Mouse (Mus musculus): ENCODE data around the gene Shank2.
A peak's percentile ranks its signal among the peaks of the same experiment; 100 is the strongest.

The Shank2 gene

DNA sequence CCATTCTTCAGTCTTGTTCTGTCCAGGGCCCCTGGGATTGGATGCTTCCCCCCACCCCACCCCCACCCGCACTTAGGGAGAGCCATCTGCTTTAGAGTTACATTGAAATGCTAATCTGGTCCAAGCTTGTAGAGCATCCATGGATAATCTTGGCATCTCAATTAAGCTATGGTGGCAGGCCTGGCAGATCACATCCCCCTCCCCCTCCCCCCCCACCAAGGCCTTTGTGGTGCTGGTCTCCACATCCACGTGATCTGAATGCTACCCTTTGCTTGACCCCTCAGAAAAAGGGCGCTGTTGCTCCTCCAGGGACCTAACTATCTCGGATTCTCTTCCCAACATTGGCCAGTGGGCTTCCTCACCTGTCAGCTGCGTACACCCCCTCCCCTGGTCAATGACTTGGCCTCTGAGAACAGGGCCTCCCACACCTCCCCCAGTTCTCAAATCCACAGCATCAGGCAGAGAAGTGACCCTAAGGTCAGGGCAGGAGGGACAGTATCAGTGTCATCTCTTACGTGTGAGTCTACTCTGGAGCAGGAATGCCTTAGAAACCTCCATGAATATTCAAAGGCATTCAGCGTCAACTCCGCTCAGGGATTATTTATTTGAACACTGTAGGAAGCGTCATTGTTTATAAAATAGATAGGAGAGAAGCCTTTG is 104.8 kb downstream of the Shank2 start:
- no peak for DNase-seq (ENCODE audit: low spot score in 2 of 2)

DNA sequence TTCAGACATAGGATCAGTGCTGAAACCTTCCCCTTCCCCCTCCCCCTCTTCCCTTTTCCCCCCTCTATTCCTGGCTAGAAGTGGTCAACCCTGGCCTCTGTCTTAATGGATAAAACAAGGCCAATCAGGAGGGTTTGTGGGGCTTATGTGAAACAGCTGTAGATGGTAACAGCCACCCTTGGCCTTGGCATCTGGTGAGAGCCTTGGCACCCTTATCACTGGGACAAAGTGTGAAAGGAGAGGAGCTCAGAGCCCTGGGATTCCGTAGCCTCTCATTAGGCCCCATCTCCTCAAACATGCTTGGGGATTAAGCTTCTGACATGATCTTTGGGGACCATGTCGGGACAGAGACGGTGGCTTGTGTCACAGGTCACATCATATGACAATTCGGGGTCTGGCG is 106.4 kb downstream of the Shank2 start:
- no peak for DNase-seq (ENCODE audit: low spot score in 2 of 2)

DNA sequence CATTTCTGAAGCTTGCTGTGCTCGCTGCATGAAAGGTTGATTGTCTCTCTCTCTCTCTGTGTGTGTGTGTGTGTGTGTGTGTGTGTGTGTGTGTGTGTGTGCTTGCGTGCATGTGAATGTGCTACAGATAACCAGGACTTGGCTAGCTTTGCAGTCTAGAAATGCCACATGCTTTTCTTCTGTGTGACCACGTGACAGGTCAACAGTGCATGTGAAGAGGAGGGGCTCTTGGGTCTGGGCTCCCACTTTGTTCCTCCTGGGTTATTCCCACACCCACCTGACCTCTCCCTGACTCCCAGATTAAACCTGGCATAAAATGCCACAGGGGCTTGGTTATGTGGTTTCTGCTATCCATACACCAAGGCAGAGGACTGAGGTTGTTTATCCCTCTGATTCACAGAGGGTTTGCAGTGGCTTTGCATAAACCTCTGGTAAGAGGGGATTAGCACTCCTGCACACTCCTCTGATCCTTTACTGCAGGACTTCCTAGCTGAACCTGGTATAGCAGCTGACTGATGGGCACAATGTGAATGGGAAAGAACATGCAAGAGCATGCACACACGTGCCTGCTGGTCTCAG is 109.4 kb downstream of the Shank2 start:
- DNase-seq (ENCODE audit: low spot score in 2 of 2): no peak

DNA sequence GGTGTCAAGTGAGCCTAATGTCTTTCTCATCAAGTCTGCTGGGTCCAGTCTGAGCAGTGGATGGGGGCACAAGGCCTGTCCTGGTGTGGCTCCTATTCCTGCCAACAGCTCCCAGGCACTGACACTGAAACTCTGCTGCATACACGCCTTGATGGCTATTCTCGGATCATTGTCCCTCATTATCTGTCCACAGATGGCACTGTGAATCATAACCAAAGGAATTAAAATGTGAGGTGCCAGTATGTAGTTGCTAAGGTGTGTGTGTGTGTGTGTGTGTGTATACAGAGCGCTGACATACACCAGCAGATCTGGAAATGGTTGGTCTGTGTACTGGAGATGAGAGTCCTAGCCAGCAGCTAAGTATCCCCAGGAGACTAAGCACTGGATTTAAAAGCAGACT is 110.3 kb downstream of the Shank2 start:
- no peak for DNase-seq (ENCODE audit: low spot score in 2 of 2)

DNA sequence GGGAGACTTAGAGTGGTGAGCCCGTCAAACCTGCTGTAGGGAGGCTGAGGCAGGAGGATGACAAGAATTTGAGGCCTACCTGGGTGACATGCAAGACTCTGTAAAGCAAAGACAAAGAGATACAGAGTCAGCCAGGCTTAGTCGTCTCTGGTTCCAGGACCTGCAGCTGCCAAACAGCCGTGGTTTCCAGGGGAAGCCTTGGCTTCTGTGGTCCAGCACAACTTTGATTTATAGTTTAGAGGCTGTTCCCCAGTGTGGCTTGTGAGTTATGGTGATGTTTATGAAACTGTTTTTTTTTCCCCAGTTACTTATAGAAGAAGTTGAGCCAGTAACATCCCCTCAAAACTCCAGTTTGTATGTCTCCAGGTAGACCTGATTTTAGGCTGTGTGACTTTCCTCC is 112.5 kb downstream of the Shank2 start:
- DNase-seq (ENCODE audit: low spot score in 2 of 2): no peak

DNA sequence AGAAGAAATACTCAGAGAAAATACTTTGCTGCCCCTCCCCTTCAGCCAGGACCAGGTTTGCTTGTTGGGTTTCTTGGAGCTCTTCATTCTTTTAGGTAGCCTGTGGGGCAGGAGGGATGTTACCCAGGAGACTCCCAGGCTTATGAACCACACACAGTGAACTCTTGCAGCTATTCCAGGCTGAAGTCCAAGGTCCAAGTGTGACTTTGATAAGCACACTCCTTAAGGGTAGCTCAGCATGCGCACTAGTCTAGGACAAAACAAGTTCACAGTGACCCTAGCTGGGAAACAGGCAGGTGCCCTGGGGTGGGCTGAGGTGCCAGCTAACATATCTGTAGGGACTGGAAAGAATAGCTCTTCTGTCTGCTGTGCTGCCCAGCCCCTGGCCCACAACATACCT is 117.8 kb downstream of the Shank2 start:
- DNase-seq (ENCODE audit: low spot score in 2 of 2): peak in 1 of 2 experiments; percentile 8

DNA sequence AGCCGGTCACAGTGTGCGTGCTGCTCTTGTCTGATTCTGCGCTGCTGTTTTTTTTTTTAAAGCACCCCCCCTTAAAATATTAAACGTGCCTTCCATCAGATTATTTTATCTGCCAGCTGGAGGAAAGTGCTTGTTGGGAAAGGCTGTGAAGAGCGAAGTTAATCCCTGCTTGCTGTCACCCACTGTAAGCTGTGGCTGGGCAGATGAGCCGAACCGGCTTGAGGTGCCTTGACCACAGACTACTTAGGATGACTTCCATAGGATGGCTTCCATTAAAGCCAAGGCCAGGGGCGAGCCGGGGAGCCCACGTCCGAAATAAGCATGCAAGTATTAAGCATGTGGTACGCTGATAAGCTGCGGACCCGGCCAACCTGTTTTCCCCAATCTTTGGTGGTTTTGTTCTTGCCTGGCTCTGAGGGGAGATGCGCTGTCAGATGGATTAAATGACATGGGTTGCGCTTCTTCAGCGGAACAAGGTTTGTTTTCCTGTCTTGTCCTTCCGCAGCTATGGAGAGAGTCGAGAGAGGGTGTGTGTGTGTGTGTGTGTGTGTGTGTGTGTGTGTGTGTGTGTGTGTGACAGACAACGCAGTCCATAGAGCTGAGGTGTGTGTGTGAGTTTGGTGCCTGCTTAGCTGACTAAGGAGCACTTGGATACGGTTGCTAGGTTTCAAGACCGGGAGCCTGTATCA is 131.1 kb downstream of the Shank2 start:
- DNase-seq (ENCODE audit: low spot score in 2 of 2): no peak

DNA sequence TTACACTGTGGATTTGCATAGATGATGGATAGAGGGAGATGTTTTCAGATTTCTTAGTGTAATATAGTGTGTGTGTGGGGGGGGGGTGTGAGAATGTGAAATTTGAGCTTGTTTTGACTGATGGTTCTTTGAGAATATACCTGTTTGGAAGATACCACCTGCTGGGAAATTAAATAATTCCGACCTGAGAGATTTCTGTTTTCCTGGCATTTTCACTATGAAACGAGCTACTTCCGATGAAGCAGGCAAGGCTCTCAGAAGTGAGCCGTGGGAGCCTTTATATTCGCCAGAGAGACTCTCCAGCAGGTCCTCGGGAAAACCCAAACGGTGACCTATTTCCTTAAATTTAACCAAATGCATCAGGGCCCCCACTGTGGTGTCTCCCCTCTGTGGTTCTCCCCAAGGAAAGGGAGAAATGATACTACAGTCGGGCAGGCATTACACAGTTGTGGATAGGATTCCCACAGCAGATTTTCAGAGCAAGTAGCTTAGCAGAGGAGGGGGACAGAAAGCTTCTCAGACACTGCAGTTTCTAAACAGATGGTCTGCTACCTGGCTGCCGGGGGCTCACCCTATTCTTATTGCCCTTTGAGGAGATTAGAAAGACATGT is 131.8 kb downstream of the Shank2 start:
- DNase-seq (ENCODE audit: low spot score in 2 of 2): no peak

DNA sequence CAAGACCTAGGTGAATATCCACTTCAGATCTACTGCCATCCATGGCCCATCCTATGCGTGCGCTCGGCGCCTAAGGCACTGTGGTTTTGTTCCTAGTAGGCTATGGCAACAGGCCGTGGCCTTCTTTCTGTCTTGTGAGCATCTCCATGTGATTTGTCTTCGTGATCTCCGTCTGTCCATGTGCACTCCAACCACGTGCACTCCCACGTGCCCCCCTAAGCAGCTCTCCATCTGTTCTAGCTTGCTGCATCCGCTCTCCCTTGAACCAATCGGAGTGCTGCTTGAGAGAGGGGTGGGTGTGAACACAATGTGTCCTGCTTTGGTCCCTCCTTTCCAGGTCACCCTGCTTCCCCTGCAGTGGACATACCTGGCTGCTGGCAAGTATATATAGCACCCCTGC is 133.0 kb downstream of the Shank2 start:
- DNase-seq (ENCODE audit: low spot score in 2 of 2): no peak

DNA sequence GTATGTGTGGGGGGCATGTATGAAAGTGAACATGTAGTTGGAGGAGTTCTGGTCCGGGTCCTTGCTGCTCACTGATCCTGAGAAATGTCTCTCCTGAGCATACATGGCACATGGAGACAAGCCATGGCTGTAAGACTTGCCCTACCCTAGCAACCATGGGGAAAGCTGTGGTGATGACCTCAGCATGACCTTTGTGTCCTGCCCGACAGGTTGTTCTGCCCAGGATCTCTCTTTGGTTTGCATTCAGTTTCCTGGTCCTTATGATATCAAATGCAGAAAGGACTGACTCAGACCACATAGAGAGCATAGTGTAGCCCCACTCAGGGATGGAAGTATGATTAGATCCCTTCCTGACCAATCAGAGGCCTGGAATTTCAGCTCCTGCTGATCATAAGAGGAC is 136.1 kb downstream of the Shank2 start:
- DNase-seq (ENCODE audit: low spot score in 2 of 2): no peak

DNA sequence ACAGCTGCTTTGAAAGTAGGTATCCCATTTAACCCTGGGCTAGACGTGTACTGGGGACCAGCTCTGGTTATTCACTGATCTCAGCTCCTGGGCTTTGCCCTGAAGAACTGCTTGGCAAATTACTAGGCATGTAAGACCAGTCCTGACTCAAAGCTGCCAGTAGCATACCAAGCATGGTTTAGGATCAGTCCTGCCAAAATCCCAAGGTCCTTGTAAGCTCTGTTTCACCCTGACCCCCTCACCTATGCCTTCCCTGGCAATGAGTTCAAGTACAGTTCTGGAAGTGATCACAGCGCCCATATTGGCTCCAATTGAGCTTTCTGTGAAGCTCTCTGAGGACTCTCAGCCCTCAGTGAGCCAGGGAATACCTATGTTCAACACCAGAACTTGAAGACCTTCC is 136.7 kb downstream of the Shank2 start:
- no peak for DNase-seq (ENCODE audit: low spot score in 2 of 2)

DNA sequence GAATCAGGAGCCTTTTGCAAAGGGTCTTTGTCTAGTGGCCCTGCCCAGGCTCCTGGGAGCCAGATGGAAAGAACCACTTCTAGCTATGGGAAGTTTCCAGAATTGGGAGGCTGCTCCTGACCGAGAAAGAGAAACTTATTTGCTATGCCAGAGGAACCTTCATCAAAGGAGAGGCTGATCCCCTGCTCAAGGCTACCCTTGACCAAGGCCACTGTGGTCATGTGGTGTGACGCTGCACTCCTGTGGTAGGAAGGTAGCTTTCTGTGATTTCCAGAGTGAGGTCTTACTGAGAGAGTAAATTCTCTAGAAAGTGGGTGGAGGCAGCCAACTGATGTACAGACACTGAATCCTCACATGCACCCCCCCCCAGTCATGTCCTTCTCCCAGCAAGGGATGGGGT is 138.0 kb downstream of the Shank2 start:
- DNase-seq (ENCODE audit: low spot score in 2 of 2): no peak

DNA sequence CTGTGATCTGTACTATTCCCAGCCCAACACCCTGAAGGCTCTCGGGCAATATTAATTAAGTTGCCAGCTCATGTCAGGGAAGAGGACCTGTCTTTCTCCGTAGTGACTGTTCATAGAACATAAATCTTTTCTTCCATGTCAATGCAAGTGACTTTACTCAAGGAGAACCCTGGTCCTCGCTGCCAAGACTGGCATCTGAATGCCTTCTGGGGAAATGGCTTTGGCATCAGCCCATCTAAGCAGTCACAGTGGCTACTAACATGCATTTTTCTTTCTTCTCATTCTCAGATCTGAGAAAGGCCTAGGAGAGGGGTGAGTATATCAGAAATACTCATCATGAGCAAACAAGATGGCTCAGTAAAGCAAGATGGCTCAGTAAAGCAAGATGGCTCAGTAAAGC is 138.7 kb downstream of the Shank2 start:
- DNase-seq (ENCODE audit: low spot score in 2 of 2): no peak

DNA sequence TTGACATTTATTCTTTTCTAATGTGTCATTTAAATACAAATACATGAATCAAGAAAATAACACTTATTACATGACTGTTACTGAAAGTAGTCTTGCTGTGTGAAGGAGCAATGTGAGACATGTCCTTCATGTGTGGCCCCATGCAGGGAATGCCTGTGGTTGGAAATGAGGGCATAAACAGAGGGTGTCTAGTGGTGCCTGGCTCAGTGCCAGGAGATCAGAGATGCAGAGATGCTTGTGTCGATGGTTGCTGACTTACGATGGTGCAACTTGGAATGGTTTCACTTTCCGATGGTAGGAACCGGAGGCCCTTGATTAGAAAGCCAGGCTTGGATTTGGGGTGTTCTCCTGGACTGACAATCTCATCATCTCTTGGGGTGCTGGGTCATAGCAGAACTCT is 140.3 kb downstream of the Shank2 start:
- no peak for DNase-seq (ENCODE audit: low spot score in 2 of 2)

DNA sequence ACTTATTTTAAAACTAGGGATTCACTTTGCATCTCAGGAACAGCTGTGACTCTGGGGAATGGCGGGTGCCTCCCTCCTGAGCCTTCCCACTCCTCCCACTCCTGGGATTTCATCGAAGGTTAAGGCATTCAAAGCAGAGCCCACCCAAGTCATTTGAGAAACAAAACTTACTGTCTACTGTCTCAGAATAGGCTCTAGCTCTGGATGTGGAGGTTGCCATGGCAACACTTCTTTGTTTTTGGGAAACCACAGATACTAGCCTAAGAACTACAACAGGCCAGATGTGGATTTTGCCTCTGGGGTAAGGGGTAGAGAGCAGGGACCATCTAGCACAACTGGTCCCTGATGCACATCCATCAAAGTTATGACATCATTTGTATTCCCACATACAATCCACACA is 142.2 kb downstream of the Shank2 start:
- DNase-seq (ENCODE audit: low spot score in 2 of 2): no peak

DNA sequence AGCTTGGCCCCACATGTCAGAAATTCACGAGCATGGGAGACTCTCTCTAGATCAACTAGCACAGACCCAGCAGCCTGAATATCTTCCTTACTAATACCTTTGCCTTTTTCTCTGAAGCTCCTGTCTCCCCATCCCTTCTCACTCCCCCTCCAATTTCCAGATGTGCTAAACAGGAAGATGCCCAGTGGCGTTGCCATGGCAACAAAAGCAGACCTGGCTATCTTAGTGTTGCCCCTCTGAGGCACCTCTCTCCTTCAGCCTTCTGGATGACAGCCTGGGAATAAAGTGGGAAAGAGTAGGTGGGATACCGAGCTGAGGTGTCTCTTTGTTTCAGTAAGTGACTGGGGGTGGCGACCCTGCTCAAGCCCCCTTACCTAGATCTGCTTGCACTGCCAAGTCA is 146.4 kb downstream of the Shank2 start:
- no peak for DNase-seq (ENCODE audit: low spot score in 2 of 2)

DNA sequence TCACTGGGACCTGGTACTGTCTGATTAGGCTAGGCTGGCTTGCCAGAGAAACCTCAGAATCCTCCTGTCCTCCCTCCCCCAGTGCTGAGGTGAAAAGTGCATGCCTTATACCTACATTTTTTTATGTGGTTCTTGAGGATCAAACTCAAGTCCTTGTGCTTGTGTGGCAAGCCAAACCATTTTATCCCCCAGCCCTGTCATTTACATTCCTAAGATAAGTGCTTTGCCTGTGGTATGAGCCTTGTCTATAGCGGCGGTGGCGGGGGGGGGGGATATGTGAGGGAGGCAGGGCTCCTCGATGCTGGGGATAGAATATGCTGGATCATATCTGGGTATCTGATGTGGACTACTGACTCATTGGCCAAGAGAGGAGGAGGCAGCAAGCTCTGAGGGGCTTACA is 151.4 kb downstream of the Shank2 start:
- DNase-seq (ENCODE audit: low spot score in 2 of 2): no peak

DNA sequence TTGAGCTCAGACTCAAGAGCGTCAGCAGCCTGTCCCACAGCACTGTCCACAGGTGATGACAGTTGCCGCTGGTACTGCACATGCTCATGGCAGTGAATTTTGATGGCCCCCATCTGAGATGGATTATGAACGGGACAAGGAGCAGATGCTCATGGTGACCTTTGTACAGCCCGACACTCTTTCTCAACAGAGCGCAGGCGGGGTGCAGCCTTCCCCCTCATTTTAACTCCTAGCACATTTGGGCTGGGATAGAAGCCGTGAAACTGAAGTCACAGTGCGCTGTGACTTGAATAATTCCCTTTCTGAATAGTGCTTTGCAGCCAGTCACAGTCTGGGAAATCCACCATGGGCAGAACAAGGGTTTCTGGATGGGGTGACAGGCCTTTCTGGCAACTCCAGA is 152.0 kb downstream of the Shank2 start:
- DNase-seq (ENCODE audit: low spot score in 2 of 2): no peak

DNA sequence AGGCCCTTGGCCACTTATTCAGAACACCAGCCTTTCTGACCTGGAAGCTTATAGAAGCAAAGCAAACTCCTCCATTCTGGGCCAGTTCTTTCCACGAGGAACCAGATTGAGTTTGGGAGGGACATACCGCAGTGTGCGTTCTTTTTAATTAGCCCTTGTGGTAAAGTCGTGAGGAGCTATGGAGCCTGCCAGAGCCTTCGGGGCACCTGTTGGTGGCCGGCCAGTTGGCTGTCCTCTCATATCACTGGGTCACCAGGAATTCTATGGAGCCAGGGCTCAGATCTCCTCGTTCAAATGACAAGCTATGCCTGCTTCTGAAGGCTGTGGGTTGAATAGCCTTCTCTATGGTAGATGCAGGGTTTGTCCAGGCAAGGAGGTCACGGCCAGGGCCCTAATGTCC is 156.2 kb downstream of the Shank2 start:
- no peak for DNase-seq (ENCODE audit: low spot score in 2 of 2)

DNA sequence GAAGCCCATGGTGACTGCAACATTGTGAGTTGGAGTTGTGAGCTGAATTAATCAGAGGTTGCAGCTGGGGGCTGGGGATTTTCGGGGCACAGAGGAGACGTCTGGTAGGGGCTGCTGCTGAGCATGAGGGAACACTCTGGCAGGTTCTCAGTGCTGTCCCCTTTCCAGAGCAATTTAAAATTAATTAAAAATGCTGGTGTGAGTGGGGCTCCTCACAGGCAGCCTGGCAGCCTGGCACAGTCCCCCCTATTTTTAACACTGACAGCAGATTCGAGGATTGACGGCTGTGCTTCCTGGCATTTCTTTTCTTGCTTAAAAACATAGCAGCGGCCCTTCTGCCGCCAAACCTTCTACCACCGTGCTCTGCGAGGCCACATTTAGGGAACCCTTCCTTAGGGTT is 157.8 kb downstream of the Shank2 start:
- no peak for DNase-seq (ENCODE audit: low spot score in 2 of 2)

DNA sequence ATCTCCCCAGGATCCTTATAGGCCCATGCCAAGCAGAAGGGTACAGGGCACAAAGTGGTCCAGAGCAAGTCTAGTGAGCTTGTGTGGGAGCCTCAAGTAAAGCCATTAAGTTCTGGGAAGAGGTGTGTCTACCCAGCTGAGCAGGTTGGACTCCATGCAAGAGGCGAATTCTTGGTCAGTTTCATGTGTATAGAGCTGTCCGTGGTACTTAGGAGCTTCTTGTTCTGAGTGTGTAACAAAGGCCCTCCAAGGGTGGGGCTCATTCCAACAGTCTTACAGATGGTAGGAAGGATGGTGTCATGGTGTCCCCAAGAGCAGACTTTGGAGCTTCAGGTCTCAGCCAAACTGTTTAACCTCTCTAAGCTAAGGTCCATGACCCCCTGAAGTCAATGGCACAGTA is 158.3 kb downstream of the Shank2 start:
- DNase-seq (ENCODE audit: low spot score in 2 of 2): no peak

DNA sequence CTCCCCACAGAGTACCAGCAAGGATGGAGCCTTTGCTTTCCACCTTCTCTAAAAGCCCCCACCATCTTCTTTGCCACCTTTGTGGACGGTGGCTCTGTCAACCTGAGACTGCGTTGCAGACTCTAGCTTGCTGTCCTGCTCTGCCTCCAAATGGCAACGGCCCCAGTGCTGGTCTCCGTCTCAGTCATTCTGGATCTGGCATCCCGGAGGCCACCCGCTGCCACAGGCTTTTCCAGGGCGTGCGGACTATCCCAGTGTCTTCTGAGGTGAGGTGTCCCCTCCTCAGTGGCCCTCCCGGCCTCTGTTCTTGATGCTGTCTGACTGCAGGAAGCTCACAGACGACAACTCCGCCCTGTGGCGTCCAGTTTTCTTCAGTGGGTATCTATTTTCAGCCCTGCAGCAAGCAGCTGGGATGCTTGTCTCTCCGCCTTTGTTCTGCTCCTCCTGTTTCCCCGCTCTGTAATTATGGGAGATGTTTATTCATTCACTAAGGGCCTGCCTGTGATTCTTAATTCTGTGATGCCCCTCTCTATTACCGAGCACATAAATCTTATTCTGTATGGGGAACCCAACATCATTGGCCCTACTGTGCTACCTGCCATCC is 159.0 kb downstream of the Shank2 start:
- no peak for DNase-seq (ENCODE audit: low spot score in 2 of 2)

DNA sequence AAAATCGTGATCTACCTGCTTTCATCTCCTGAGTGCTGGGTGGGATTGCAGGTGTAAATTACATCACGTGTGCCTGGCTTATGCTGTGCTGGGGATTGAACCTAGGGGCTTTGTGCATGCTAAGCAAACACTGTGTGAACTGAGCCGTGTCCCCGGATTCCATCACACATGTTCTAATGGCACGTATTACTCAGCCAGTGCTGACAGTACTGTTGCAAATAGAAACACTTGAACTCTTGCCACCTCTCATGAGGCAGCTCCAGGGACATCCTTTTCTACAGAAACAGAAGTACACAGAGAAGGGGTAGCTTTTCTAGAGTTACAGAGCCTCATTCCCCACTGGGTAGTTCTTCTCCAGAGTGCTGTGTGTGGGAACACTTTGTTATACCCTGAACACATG is 168.5 kb downstream of the Shank2 start:
- peak in 1 of 2 experiments; percentile 20 for DNase-seq (ENCODE audit: low spot score in 2 of 2)

Data from heart, adult 9 months (tissue).